Mouse (Mus musculus): Measurements from ENCODE around the gene Slc34a1. TPM values are rescaled to one million over a fixed set of nuclear protein-coding genes. Genes with fewer than 3 reads are reported as not detected.
A peak's percentile ranks its signal among the peaks of the same experiment; 100 is the strongest.

Gene Slc34a1
- total RNA-seq, 4 experiments from 2014 or later: not detected

DNA sequence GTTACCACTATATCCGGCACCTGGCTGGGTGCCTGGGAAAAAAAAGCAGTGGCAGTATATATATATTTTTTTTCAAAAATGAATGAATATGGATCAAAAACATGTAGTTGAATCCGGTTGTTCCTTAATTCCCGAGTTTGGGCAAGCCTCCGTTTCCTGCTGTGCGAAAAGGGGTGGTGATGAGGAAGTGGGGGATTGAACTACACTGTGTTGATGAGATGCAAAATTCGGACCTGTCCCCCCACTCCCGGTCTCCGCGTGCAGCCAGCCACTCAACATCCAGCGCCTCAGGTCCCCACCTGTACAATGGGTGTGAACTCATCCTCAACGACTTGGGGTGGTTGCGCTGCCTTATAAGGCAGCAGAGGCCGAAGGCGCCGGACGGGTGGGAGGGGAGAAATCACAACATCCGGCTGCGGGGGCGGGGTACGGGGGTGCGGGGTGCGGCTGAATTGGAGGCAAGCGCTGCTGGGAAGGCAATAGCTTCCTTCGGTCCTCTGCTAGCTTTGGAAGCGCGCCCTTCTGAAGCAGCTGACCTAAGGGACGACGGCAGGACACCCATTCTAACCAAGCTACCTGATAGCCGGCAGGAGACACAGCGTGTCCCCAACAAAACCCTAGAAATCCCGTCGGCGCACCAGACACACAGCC, 46.4 kb downstream of the Slc34a1 start:
- peak; percentile 78 for DNase-seq

DNA sequence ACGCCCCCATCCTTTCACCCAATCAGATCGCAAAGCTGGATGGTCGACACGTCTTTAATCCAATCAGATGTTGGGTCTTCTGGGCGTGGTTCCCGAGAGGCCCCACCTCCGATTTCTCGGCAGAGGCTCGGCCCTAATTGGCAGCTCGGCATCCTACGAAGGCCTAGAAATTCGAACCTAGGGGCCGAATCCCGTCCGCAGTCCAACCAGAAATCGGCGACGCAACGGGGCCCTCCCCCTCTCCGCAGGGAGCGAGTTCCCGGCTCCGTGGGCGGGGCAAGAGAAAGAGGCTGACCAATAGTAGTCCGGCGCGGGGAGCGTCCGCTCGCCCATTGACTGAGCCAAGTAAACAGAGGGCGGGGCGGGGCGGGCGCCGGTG, 46.9 kb downstream of the Slc34a1 start, which contains the start of gene Grk6:
TSS of gene Grk6 (plus strand) at position 136 of the 379 bp plus-strand sequence.
- DNase-seq: peak; percentile 100

DNA sequence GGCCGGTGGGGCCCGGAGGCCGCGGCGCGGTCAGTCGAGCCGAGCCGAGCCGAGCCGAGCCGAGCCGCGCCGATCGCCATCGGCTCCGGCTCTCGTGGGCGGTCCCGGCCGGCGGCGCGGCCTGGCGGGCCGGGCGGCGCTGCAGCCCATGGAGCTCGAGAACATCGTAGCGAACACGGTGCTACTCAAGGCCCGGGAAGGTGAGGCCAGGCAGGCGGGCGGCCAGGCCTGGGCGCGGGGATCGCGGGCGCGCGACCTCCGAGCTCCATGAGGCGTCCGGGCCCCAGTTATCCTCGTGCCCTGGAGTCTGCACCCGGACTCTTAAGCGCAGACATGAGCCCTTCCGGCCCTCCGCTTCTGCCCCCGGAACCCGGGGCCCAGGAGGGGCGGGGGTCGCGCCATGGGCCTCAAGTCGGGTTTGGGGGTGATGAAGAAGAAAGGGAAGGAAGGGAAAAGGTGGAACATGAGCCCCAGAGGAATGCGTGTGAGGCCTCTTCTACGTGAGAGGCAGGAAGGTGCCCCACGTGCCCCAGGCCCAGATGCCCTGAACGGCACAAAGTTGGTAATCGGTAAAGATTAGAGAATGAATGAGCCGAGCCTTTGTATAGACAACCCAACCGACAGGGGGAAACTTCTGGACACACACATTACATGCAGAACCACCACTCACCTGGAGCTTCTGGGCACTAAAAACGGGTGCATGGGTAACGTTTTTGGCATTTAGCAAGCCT, 47.5 kb downstream of the Slc34a1 start:
- no peak for DNase-seq

DNA sequence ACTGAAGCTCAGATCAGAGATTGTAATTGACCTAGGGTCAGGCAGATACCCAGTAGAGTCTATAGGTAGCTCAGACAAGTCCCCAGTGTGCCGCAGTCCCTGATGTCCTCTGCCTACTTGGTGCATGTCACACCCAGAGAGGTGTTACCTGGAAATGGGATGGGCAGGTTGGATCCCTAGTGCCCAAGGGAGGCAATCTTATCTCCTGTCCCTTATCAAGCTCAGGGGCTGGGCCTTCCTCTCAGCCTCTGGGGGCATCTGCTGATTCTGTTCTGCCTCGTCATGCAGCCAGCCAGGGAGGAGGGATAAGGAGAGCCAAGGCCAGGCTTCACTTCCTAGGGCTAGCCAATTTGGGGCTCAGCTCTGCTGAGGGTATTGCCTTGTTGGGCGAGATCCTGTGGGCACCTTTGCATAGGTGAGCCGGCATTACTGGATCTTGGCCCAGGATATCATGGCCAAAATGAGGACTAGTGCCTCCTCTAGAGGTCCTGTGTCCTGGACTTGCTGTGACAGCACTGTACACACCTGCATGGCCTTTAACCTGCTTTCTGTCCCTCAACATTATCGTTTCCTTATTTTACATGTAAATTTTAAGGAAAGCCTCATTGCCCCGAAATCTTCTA, 48.6 kb downstream of the Slc34a1 start:
- no peak for DNase-seq

DNA sequence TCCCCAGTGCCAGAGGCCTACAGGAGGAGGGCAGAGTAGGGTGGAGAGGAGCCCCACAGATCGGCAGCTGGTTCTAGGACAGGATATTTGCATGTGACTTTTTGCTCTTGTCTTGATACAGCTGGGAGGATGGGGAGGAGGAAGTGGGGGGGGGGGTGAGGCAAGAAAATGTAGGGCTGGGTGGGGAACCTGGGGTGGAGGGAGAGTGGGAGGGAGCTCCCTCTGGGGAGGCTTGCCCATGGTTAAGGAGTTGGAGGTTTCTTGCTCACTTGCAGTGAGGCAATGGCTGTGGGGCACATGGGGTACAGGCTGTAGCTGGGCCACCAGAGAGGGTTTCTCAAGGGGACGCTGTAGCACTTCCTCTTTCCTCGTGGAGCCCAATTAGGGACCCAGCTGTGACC, 49.6 kb downstream of the Slc34a1 start:
- DNase-seq: no peak

DNA sequence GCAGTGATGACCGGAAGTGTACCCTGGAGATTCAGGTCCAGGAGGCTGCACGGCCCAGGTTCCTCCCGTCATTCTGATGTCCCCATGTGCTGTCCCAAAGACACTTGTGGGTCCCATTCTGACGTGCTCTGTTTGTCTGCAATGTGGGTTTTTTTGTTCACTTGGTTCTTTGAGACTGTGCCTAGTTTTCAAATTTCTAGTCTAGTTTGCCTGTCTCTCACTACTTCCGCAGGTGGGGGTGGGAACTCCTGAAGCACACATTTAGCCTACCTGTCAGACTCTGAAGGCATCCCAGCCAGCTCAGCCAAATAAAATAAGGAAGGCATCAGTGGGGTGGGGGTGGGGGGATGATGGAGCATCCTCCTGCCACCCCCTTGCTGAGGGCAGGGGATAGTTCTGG, 50.1 kb downstream of the Slc34a1 start:
- no peak for DNase-seq

DNA sequence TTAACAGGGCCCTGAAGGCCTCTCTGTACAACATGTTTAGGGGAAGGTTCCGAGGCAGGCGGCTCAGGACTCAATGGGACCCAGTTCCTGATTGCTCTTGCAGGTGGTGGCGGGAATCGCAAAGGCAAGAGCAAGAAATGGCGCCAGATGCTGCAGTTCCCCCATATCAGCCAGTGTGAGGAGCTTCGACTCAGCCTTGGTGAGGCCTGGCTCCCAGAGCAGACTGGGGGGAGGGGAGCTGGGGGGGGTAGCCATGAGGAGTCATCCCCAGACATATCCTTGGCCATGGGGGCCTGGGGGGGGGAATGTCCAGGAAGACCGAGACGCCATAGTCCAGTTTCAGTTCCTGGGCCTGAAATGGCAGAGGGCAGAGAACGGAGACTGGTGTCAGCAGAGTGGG, 51.2 kb downstream of the Slc34a1 start:
- DNase-seq: no peak

DNA sequence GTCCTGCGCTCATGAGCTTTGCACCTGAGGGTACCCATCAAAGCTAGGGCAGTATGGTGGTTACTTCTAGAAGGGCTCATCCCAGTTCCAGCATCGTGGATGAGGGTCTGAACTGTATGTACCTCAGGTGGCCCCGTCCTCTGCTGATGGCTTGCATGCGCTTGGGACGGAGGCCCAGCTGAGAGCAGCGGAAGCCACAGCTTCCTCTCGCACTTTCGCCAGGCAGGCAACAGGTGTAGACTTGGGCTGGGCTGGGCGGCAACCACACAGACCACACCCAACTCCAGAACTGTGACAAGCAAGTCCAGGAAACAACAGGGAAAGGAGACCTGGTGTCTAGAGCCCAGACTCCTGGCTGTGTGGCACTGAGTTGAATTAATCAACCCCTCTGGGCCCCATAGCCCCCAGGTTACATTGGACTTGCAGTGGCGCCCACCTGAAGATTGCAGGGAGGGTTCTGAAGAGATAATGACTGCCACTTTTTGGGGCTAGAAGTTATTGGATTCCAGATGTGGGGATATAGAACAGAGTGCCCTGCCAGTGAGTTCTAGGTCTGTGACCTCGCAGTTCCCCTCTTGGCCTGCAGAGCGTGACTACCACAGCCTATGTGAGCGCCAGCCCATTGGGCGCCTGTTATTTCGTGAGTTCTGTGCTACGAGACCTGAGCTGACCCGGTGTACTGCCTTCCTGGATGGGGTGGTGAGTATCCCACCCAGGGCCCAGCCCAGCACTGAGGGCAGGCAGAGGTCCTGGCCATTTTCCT, 51.9 kb downstream of the Slc34a1 start:
- no peak for DNase-seq

DNA sequence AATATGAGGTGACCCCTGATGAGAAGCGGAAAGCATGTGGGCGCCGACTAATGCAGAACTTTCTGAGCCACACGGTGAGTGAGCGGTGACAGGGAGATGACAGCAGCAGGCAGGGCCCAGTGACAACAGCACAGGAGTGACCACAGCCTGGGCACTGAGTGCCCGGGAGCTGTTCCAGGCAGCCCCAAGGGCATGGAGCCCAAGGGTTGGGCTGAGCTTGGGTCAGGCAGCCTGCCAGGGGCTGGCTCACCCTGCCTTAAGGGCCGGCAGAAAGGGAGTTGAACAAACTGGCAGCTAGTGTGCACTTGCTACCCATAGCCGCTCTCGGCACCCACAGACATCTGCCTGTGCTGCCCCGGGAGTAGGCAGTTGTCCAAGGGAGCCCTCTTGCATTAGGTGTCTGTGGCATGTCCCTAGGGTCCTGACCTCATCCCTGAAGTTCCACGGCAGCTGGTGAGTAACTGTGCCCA, 52.6 kb downstream of the Slc34a1 start:
- peak; percentile 87 for DNase-seq

DNA sequence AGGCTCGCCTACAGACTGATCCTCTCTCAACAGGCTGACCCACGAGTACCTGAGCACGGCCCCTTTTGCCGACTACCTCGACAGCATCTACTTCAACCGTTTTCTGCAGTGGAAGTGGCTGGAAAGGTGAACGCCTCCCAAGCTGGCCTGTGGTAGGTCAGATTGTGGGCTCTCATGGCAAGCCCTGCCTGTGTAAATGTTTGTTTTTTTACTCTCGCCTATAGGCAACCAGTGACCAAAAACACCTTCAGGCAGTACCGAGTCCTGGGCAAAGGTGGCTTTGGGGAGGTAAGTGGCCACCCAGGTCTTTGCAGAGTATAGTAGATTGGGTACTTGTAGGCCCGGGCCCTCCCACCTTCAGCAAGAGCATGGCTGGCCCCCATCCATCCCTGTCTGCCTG, 53.3 kb downstream of the Slc34a1 start:
- no peak for DNase-seq

DNA sequence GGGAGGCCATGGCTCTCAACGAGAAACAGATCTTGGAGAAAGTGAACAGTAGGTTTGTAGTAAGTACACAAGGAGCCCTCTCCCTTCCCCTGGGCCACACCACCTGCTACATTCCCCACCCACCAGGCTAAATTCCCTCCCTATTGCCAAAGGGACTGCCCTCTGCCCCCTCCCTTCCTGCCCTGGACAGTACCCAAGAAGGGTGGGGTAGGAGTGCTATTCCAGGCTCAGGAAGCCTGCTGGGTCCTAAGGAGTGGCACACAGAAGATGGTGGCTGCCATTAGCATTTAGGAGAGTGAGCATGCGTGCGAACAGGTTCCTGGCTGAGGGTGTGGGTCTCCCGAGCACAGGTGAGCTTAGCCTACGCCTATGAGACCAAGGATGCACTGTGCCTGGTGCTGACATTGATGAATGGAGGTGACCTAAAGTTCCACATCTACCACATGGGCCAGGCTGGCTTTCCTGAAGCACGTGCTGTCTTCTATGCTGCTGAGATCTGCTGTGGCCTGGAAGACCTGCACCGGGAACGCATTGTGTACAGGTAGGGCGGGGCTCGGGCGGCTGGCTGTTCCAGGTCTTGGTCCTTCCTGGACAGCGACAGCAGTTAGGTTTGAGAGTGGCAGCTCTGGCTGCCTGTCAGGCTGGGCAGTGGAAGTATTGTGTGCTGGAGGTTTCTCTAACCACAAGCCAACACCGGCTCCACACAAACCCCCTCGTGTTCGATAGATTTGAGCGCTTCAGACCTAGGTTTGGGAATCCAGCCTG, 54.0 kb downstream of the Slc34a1 start:
- DNase-seq: no peak

DNA sequence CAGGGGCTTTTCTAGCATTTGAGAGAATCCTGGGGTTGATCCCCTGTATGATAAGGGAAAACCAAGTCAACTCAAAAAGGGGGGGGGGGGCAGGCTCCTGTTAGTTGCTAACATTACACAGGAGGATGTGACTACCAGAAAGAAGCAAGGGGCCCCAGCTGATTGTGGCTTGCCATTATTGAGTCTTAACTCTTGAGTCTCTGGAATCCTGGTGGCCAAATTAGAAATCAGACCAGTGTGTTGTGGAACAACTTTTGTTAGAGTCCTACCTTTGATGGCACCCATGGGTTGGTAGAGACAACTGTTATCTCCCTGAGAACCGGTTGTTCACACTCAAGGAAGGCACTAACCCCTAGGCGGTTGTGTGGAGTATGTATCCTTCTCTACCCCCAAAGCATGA, 65.0 kb downstream of the Slc34a1 start:
- DNase-seq: no peak

DNA sequence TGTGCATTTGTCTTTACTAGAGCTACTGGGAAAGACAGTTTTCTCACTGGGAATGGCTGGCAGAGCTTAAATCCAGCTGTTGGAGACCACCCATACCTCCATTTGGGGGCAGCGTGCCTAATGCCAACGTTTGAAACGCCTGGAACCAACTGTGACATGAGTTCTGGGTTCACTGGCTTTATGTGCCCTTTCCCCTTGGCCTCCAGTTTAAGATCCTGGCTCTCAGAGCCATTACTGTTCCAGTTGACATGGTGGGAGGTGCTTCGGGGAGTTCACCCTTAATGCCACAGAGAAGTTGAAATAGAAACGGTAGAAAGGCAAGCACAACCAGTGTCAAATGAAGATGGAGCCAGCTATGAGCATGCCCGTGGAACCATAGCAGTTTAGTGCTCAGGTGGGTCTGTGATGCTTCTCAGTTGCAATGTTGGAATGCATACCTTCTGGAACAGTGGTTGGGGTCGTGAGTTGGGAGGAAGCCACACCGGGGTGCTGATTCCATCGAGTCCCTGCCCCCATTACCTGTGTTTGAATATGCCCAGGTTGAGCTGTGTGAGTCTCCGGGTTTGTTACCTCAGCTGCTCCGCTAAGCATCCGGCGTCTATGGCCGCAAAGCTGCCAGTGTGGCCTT, 65.5 kb downstream of the Slc34a1 start:
- no peak for DNase-seq

DNA sequence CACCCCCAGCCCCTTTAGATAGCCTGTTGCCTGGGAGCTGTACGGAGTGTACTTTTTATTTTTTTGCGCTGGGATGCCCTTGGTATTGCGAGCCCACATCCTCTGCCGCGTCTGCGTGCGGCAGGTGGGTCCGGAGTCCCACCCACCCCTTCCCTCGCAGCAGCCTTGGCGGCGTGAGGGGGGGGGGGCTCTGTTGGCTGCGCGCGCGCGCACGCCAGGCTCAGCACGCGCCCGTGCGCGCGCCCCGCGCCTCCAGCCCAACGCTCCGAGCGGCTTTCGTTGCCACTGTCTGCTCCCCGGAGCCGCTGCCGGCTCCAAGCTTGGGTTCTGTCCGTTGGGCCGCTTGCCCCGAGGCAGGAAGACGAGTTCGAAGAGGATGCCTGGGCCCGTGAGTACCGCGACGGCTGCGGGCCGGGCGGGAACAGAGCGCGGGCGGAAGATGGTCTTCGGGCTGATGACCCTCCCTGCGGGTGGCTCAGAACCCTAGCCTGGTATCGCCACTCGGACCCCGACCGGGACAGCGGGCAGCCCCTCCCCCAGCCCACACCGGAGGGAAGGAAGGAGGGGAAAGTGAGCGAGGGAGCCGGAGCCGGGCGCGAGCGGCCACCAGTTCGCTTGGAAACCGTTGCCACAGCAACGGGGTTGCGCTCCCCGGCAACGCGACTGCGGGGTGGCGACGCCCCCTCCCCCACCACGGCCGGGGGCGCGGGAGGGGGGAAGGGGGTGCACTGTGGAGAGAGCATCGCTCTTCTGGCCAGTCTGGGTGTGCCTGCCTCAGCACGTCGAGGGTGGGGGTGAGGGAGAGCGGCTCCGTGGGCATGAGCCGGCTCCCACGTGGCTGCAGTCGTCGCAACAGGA, 66.3 kb downstream of the Slc34a1 start, which contains the start of gene Prr7:
TSS of gene Prr7 (plus strand) at position 241 of the 858 bp plus-strand sequence.
- no peak for DNase-seq

DNA sequence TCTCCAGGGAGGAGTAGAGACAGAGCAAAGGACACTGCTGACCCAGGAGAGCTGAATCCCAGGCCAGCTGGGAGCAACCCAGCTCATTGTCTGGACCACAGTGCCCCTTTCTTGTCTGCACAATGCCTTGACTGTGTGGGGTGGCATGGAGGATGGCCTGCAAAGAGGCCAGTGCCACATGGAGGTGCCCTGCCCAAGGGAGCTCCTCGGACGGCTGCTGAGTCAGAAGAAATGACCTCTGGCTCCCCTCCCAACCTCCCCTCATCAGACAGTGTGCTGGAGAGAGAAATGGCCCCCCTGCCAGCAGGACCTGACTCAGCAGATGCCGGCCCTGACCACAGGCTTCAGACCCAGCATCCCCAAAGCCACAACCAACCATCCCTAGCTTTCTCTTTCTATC, 67.2 kb downstream of the Slc34a1 start:
- DNase-seq: no peak

Small RNA genes lying within 50 kb of the gene (microRNA-seq; reads per million reads assigned to microRNA genes)
- gene Mir6943: 1.0 to 1.2 reads per million in 2 experiments

Other genes with a start within 250 kb of the Slc34a1 start
- 10 to 100 TPM; 19.0 to 63.2 (median 35.3) TPM for gene Fgfr4, start 245.5 kb upstream of the Slc34a1 start, total RNA-seq (2022)
- 100 to 1,000 TPM in 2 of 4 experiments, 10 to 100 TPM in 2; 84.9 to 139 (median 113) TPM for gene Nsd1, start 188.4 kb upstream of the Slc34a1 start, total RNA-seq (2022)
- gene Prelid1, start 77.7 kb upstream of the Slc34a1 start, total RNA-seq (2022): 100 to 1,000 TPM; 146 to 172 (median 162) TPM
- 100 to 1,000 TPM in 1 of 4 experiments, 10 to 100 TPM in 3; 62.0 to 102 (median 88.6) TPM for gene Rab24, start 76.2 kb upstream of the Slc34a1 start, total RNA-seq (2022)
- gene Mxd3, start 68.4 kb upstream of the Slc34a1 start, total RNA-seq (2022): 1 to 10 TPM in 2 of 4 experiments, under 1 TPM in 2; 0.30 to 1.9 (median 1.1) TPM
- gene Lman2, start 35.4 kb upstream of the Slc34a1 start, total RNA-seq (2022): 100 to 1,000 TPM; 112 to 127 (median 118) TPM
- gene Rgs14, start 28.5 kb upstream of the Slc34a1 start, total RNA-seq (2022): 1 to 10 TPM in 1 of 4 experiments, under 1 TPM in 3; 0.45 to 1.8 (median 0.88) TPM
- not detected for gene Pfn3, start 17.0 kb downstream of the Slc34a1 start, total RNA-seq (2022)
- under 1 TPM in 3 of 4 experiments, not detected in 1; 0.17 to 0.71 (median 0.43) TPM for gene F12, start 28.6 kb downstream of the Slc34a1 start, total RNA-seq (2022)
- 10 to 100 TPM; 36.0 to 55.3 (median 48.6) TPM for gene Grk6, start 46.9 kb downstream of the Slc34a1 start, total RNA-seq (2022)
- gene Prr7, start 66.1 kb downstream of the Slc34a1 start, total RNA-seq (2022): 1 to 10 TPM; 2.3 to 4.3 (median 3.7) TPM
- 10 to 100 TPM; 13.6 to 33.8 (median 24.0) TPM for gene Dbn1, start 89.9 kb downstream of the Slc34a1 start, total RNA-seq (2022)
- 10 to 100 TPM; 10.9 to 23.8 (median 18.3) TPM for gene Pdlim7, start 115.5 kb downstream of the Slc34a1 start, total RNA-seq (2022)
- gene Dok3, start 131.1 kb downstream of the Slc34a1 start, total RNA-seq (2022): 1 to 10 TPM; 4.0 to 7.2 (median 4.7) TPM
- 10 to 100 TPM; 47.0 to 58.7 (median 52.7) TPM for gene Ddx41, start 138.5 kb downstream of the Slc34a1 start, total RNA-seq (2022)
- 100 to 1,000 TPM in 1 of 4 experiments, 10 to 100 TPM in 3; 47.1 to 102 (median 72.8) TPM for gene Fam193b, start 172.9 kb downstream of the Slc34a1 start, total RNA-seq (2022)
- gene Tmed9, start 175.5 kb downstream of the Slc34a1 start, total RNA-seq (2022): 100 to 1,000 TPM; 177 to 220 (median 189) TPM
- gene B4galt7, start 201.7 kb downstream of the Slc34a1 start, total RNA-seq (2022): 10 to 100 TPM; 14.9 to 18.5 (median 16.5) TPM
- gene Caml, start 224.8 kb downstream of the Slc34a1 start, total RNA-seq (2022): 10 to 100 TPM; 30.2 to 44.0 (median 35.5) TPM
- 10 to 100 TPM; 29.1 to 58.6 (median 48.5) TPM for gene Ddx46, start 236.8 kb downstream of the Slc34a1 start, total RNA-seq (2022)

Measured in adrenal gland, adult 8-10 months (tissue).